Mouse (Mus musculus) ES-Bruce4 (cell line): ENCODE measurements around the gene Egflam. TPM values are rescaled to one million over a fixed set of nuclear protein-coding genes. Genes with fewer than 3 reads are reported as not detected.

Source experiments
- H3K27ac ChIP-seq: 2 replicates; pipeline ENCODE4 v1.5.1; 2012; ENCODE audit warnings: low read length, inconsistent platforms; ENCODE audit not compliant: insufficient read depth
- H3K27me3 ChIP-seq: 2 replicates; pipeline ENCODE4 v1.6.1; 2012; ENCODE audit warnings: mild to moderate bottlenecking, low read length, inconsistent platforms; ENCODE audit not compliant: control insufficient read depth, poor library complexity, insufficient read depth, severe bottlenecking
- H3K36me3 ChIP-seq: 2 replicates; pipeline ENCODE4 v1.6.1; 2012; ENCODE audit warnings: inconsistent platforms, mild to moderate bottlenecking, low read length, moderate library complexity; ENCODE audit not compliant: control insufficient read depth, poor library complexity, insufficient read depth, severe bottlenecking
- H3K4me1 ChIP-seq: one replicate; pipeline ENCODE4 v1.8.1; 2011; ENCODE audit warnings: low read length; ENCODE audit not compliant: control insufficient read depth, insufficient read depth
- H3K4me3 ChIP-seq: 2 replicates; pipeline ENCODE4 v1.5.1; 2011; ENCODE audit warnings: low read depth, mild to moderate bottlenecking, low read length
- H3K9ac ChIP-seq: 2 replicates; pipeline ENCODE4 v1.6.1; 2012; ENCODE audit warnings: low read depth, mild to moderate bottlenecking, inconsistent platforms; ENCODE audit not compliant: poor library complexity, severe bottlenecking
- H3K9me3 ChIP-seq: replicated peaks from 2 replicates; pipeline ENCODE4 v1.6.1; 2012; ENCODE audit warnings: mild to moderate bottlenecking, low read length, inconsistent platforms; ENCODE audit not compliant: control insufficient read depth, poor library complexity, insufficient read depth, severe bottlenecking
- CTCF ChIP-seq: IDR thresholded peaks from one replicate; pipeline ENCODE4 v1.8.1; 2011; ENCODE audit warnings: low read depth, low read length
- EP300 ChIP-seq: IDR thresholded peaks from 2 replicates; pipeline ENCODE4 v1.6.1; 2011; ENCODE audit warnings: low read depth, low read length; ENCODE audit not compliant: insufficient read depth
- POLR2A ChIP-seq: IDR thresholded peaks from one replicate; pipeline ENCODE4 v1.8.1; 2011; ENCODE audit warnings: low read length; ENCODE audit not compliant: insufficient read depth
- polyA plus RNA-seq: library from polyadenylated mRNA; stranded (reverse); fragments of >200 nt; gene quantifications from 2 replicates; pipeline ENCODE4 v1.2.4, GENCODE M21; 2011; ENCODE audit warnings: low read depth; ENCODE audit not compliant: missing spikeins, insufficient read depth, insufficient read length

The Egflam gene
- polyA plus RNA-seq, 1 experiment = 1.8 TPM

DNA sequence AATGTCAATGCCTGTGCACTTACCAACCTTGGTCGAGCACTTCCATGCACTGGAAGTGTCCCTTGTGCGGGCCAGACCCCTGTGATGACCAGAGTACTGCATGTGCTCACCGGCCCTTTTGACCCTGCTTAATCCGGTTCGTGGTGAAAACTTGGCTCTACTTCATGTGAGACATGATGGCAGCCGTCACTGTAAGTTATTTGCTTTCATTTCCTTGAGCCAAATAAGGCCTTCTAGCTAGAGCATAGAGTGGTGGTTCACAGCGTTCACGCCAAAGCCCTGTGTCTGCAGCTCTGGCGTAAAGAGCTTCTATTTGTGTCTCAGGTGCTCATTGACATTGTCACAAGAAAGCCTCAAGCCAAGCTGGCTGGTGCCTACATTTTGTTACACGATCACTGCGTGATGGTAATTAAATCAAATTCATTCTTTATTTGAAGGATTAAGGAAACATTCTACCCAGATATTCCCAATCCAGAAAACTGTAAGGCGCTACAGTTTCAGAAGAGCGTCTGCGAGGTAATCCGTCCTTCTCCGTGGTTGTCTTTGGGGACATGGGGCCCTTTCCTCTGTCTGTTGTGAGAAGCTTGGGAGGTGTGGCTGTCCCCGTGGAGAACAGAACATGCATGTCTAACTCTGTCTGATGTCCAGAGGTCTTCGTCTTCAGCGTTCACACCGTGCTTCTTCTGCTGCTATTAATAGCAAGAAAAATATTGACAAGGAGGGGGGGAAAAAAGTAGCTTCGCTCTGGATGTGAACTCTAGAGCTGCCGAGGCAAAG, 208.3 kb downstream of the Egflam start:
- H3K27me3 ChIP-seq = no peaks in the 10 kb centered on the region
- no peak overlapping the region for H3K27ac ChIP-seq
- no peak overlapping the region for H3K4me3 ChIP-seq
- peaks cover 39% of the 10 kb centered on the region for H3K36me3 ChIP-seq
- H3K4me1 ChIP-seq = no peaks in the 10 kb centered on the region
- H3K9ac ChIP-seq = no peak overlapping the region
- no peak for TF ChIP-seq POLR2A
- TF ChIP-seq CTCF = no peak
- no peak for TF ChIP-seq EP300
- H3K9me3 ChIP-seq = no peaks in the 10 kb centered on the region

DNA sequence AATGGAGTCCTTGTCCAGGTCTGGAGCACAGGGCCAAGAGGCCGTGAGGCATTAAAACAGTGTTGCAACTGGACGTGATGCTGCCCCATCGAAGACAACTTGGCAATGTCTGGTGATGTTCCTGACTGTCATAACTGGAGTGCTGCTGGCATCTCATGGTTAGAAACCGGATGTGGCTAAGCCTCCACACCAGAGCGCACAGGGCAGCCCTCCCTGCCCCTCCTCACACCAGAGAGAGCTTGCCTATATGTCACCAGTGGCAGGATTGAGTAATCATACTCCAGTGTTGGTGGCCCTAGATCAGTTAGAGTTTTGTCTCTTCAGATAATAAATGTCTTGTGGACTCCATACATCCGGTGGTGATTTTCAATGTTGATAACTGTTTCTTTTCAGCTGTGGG, 210.5 kb downstream of the Egflam start:
- H3K27ac ChIP-seq = no peak overlapping the region
- no peak overlapping the region for H3K4me3 ChIP-seq
- no peak overlapping the region for H3K9ac ChIP-seq
- H3K9me3 ChIP-seq = no peaks in the 10 kb centered on the region
- no peaks in the 10 kb centered on the region for H3K4me1 ChIP-seq
- TF ChIP-seq POLR2A (no peak), EP300 (no peak), CTCF (no peak)
- H3K36me3 ChIP-seq = peaks cover 44% of the 10 kb centered on the region
- H3K27me3 ChIP-seq = no peaks in the 10 kb centered on the region

GRCm38 (mm10) chr15:7180576-7180975, 217.6 kb downstream of the Egflam start:
- H3K27me3 ChIP-seq = no peaks in the 10 kb centered on the region
- H3K4me1 ChIP-seq = no peaks in the 10 kb centered on the region
- no peak overlapping the region for H3K9ac ChIP-seq
- H3K9me3 ChIP-seq = no peaks in the 10 kb centered on the region
- no peak overlapping the region for H3K4me3 ChIP-seq
- H3K36me3 ChIP-seq = peaks cover 48% of the 10 kb centered on the region
- TF ChIP-seq CTCF (no peak), EP300 (no peak), POLR2A (no peak)
- H3K27ac ChIP-seq = no peak overlapping the region

DNA sequence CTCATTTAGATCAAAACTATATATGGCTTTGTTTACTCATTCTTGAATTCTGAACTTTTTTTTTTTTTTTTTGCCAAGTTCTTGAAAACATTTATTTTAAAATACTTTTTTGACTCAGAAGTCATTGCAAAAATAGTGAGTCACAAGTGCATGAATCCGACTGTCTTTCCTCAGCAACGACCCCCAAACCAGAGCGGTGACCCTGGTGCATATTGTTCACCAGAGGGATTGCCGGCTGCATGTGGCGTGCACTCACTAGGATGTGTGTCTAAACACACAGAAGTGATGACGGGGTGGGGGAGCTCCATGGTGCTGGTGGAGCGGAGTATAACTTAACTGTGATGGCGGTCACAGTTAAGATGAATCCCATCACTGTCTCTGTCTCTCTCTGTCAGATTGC, 224.4 kb downstream of the Egflam start:
- Histone ChIP-seq H3K4me3 (no peak overlapping the region), H3K9me3 (no peaks in the 10 kb centered on the region), H3K36me3 (peaks cover 56% of the 10 kb centered on the region), H3K9ac (no peak overlapping the region), H3K27me3 (no peaks in the 10 kb centered on the region), H3K4me1 (peaks cover 2% of the 10 kb centered on the region), H3K27ac (no peak overlapping the region)
- no peak for TF ChIP-seq EP300
- no peak for TF ChIP-seq CTCF
- no peak for TF ChIP-seq POLR2A

DNA sequence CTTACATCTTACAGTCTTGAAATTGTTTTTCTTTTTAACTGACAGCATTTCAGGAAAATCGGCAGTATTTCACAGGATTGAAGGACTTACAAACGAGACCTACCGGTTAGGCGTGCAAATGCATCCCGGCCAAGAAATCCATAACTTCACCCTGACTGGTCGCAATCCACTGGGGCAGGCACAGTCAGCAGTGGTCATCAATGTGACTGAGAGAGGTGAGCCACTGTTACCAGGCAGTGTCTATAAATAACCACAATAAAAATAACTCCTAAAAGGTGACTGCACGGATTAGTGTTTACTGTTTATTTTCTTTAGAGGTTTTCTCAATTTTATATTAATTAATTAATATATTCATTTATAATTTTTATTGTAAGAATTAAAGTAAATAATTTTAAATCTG, 224.8 kb downstream of the Egflam start:
- no peaks in the 10 kb centered on the region for H3K27me3 ChIP-seq
- H3K4me1 ChIP-seq = peaks cover 2% of the 10 kb centered on the region
- H3K9ac ChIP-seq = no peak overlapping the region
- H3K27ac ChIP-seq = no peak overlapping the region
- TF ChIP-seq CTCF (no peak), POLR2A (no peak), EP300 (no peak)
- H3K9me3 ChIP-seq = no peaks in the 10 kb centered on the region
- peaks cover 53% of the 10 kb centered on the region for H3K36me3 ChIP-seq
- no peak overlapping the region for H3K4me3 ChIP-seq

DNA sequence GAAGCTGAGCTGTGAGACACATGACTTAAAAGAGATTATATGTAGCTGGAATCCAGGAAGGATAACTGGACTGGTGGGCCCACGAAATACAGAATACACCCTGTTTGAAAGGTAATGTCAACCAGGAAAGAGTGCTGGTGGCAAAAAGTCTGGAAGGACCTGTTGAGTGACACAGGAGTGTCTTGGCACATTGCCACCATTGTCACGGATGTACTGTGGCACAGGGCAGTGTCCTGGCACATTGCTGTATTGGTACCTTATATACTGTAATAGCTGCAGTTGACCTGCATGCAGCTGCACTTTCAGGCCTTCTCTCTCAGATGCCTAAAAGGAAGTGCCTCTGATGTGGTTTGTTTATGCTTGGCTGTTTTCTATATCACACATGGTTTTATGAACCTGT, 225.3 kb downstream of the Egflam start:
- Histone ChIP-seq H3K4me1 (peaks cover 2% of the 10 kb centered on the region), H3K9me3 (no peaks in the 10 kb centered on the region), H3K9ac (no peak overlapping the region), H3K36me3 (peaks cover 49% of the 10 kb centered on the region), H3K4me3 (no peak overlapping the region), H3K27me3 (no peaks in the 10 kb centered on the region), H3K27ac (no peak overlapping the region)
- TF ChIP-seq POLR2A = no peak
- no peak for TF ChIP-seq EP300
- no peak for TF ChIP-seq CTCF
